Mouse (Mus musculus) neural tube, embryonic 15.5 days (tissue): ENCODE data around the gene Sympk. TPM values are rescaled to one million over a fixed set of nuclear protein-coding genes. Genes with fewer than 3 reads are reported as not detected.

Source experiments
- ATAC-seq: fragments of 200-750 bp; cut with Nextera tagmentation; 2 replicates; pipeline ENCODE4 v1.8.0; 2017; ENCODE audit warnings: mild to moderate bottlenecking, moderate TSS enrichment, moderate library complexity; ENCODE audit not compliant: low FRiP score
- H3K27ac ChIP-seq: fragments of 300-500 bp; sonication (generic); replicated peaks from 2 replicates; pipeline ENCODE4 v1.5.1; 2015; ENCODE audit warnings: mild to moderate bottlenecking, inconsistent platforms
- H3K27me3 ChIP-seq: fragments of 300-500 bp; sonication (generic); replicated peaks from 2 replicates; pipeline ENCODE4 v1.6.1; 2015; ENCODE audit warnings: inconsistent platforms
- H3K36me3 ChIP-seq: fragments of 300-500 bp; sonication (generic); 2 replicates; pipeline ENCODE4 v1.6.1; 2015; ENCODE audit warnings: inconsistent platforms
- H3K4me1 ChIP-seq: fragments of 300-500 bp; sonication (generic); 2 replicates; pipeline ENCODE4 v1.6.1; 2015; ENCODE audit warnings: inconsistent platforms
- H3K4me2 ChIP-seq: fragments of 300-500 bp; sonication (generic); 2 replicates; pipeline ENCODE4 v1.6.1; 2015; ENCODE audit warnings: inconsistent platforms, mild to moderate bottlenecking, moderate library complexity
- H3K4me3 ChIP-seq: fragments of 300-500 bp; sonication (generic); replicated peaks from 2 replicates; pipeline ENCODE4 v1.5.1; 2015; ENCODE audit warnings: mild to moderate bottlenecking, inconsistent platforms
- H3K9ac ChIP-seq: fragments of 300-500 bp; sonication (generic); replicated peaks from 2 replicates; pipeline ENCODE4 v1.6.1; 2015; ENCODE audit warnings: mild to moderate bottlenecking, inconsistent platforms
- H3K9me3 ChIP-seq: fragments of 300-500 bp; sonication (generic); replicated peaks from 2 replicates; pipeline ENCODE4 v1.6.1; 2016; ENCODE audit warnings: inconsistent platforms
- WGBS: fragments of 180-500 bp; shearing (Covaris S2); methylation state at CpG from one replicate; pipeline ENCODE4 v1.1.7; 2015; ENCODE audit warnings: mixed read lengths; 5-methylcytosine and 5-hydroxymethylcytosine counted together
- polyA plus RNA-seq: library from polyadenylated mRNA; unstranded; fragments of >200 nt; fragmentation: Nextera tagmentation; extraction: Ambion mirVana; gene quantifications from 2 replicates; pipeline ENCODE4 v1.2.1, GENCODE M21; 2015

Sympk gene
- polyA plus RNA-seq, 1 experiment from 2014 or later, result 26.4 TPM

DNA sequence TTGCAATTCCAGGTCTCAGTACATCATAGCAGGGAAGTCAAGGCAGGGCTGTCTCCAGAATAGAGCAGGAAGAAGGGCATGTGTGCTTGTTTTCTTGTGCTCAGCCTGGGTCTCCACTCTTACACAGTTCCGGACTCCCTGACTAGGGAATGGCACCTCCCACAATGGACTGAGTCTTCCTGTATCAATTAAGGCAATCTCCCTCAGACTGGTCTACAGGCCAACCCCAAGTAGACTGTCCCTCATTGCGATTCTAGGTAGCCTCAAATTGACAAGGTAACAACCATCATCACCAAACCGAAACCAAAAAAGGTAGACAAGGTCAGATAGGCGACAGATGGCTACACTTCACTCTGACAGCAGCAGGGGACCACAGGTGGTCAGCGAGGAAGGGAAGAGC, 51.1 kb downstream of the Sympk start:
- peak; percentile 7; the same call in 1 of the 2 replicates for ATAC-seq
- Histone ChIP-seq H3K9me3 (no peaks in the 10 kb centered on the region), H3K27ac (peak overlapping the region; percentile 64), H3K9ac (peak overlapping the region; percentile 42), H3K4me2 (peak overlapping the region; percentile 94), H3K4me1 (peaks cover 25% of the 10 kb centered on the region), H3K4me3 (peak overlapping the region; percentile 96), H3K27me3 (no peaks in the 10 kb centered on the region), H3K36me3 (peaks cover 23% of the 10 kb centered on the region)
- WGBS, result 72% methylated on average over 5 of the region's 5 CpGs

- ATAC-seq, result peak; percentile 98
- WGBS, result under 1% methylated on average over 76 of the region's 91 CpGs
- peak within 1 kb of the TSS; percentile 100 for H3K9ac ChIP-seq
These were observed 51.8 kb downstream of the Sympk start, which contains the start of gene Dmwd for GRCm38 (mm10) chr7:19075723-19076585. TSS of gene Dmwd (plus strand) at chr7:19076227.

GRCm38 (mm10) chr7:19076586-19076991, 52.4 kb downstream of the Sympk start:
- under 1% methylated on average over 21 of the region's 22 CpGs for WGBS

More at GRCm38 (mm10) chr7:19075723-19076585, 51.8 kb downstream of the Sympk start, which contains the start of gene Dmwd:
- Histone ChIP-seq H3K27me3 (no peaks in the 10 kb centered on the region), H3K4me3 (peak within 1 kb of the TSS; percentile 96), H3K36me3 (peaks cover 31% of the 10 kb centered on the region), H3K27ac (peak within 1 kb of the TSS; percentile 81), H3K9me3 (no peaks in the 10 kb centered on the region), H3K4me2 (peak within 1 kb of the TSS; percentile 94), H3K4me1 (peaks cover 25% of the 10 kb centered on the region)

DNA sequence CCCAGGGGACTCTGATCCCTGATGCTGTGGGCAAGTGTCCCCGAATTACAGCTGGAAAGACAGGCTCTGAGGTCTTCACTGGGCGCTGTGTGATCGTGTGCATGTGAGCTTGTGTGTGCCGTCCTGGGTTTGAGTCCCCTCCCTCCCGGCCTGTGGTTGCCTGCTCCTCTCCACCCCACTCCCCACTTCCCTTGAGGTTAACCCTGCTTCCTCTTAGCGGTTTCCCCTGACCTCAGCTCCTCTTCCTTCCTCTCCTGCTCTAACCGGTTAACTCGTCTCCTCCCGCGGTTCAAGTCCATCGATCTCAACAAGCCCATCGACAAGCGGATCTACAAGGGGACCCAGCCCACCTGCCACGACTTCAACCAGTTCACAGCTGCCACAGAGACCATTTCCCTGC, 53.6 kb downstream of the Sympk start:
- 86% methylated on average over 14 of the region's 14 CpGs for WGBS
- H3K4me2 ChIP-seq, result peak overlapping the region; percentile 94
- ATAC-seq, result no peak
- H3K9me3 ChIP-seq, result no peaks in the 10 kb centered on the region
- peaks cover 39% of the 10 kb centered on the region for H3K4me1 ChIP-seq
- H3K9ac ChIP-seq, result peak overlapping the region; percentile 100; the same call in 1 of the 2 replicates
- no peaks in the 10 kb centered on the region for H3K27me3 ChIP-seq
- H3K36me3 ChIP-seq, result peaks cover 49% of the 10 kb centered on the region
- H3K4me3 ChIP-seq, result peak overlapping the region; percentile 96
- H3K27ac ChIP-seq, result no peak overlapping the region

More at GRCm38 (mm10) chr7:19076586-19076991, 52.4 kb downstream of the Sympk start:
- Histone ChIP-seq H3K4me3 (peak overlapping the region; percentile 96), H3K27me3 (no peaks in the 10 kb centered on the region), H3K27ac (peak overlapping the region; percentile 81), H3K9ac (peak overlapping the region; percentile 100), H3K36me3 (peaks cover 37% of the 10 kb centered on the region), H3K4me1 (peaks cover 29% of the 10 kb centered on the region), H3K9me3 (no peaks in the 10 kb centered on the region), H3K4me2 (peak overlapping the region; percentile 94)
- no peak for ATAC-seq

DNA sequence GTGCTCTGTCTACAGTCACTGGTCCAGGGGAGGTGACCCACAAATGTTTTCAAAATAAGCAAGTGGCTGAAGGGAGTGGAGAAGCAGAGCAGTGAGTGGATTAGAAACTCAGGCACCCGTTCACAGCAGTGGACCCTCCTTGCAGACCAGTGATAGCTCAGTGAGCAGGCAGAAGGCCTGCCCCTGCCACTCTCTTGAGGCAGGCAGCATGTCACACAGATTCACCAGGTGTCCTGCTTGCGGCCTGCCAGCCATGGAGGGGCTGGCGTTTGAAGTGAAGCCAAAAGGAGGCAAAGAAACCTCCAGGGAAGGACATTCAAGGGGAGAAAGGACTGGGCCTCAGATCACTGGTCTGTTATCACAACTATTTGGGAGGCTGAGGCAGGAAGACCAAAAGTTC, 54.6 kb downstream of the Sympk start:
- H3K27me3 ChIP-seq, result no peaks in the 10 kb centered on the region

DNA sequence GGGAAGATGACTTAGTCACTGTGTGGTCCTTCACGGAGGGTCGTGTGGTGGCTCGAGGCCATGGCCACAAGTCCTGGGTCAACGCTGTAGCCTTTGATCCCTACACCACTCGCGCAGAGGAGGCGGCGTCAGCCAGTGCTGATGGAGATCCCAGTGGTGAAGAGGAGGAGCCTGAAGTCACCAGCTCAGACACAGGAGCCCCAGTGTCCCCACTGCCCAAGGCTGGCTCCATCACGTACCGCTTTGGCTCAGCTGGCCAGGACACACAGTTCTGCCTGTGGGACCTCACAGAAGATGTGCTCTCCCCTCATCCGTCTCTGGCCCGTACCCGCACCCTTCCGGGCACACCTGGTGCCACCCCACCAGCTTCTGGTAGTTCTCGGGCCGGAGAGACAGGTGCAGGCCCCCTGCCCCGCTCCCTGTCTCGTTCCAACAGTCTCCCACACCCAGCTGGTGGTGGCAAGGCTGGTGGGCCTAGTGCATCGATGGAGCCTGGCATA, 56.3 kb downstream of the Sympk start:
- Histone ChIP-seq H3K9me3 (no peaks in the 10 kb centered on the region), H3K4me3 (no peak overlapping the region), H3K9ac (no peak overlapping the region), H3K4me1 (peaks cover 59% of the 10 kb centered on the region), H3K36me3 (peaks cover 57% of the 10 kb centered on the region), H3K4me2 (no peak overlapping the region), H3K27me3 (no peaks in the 10 kb centered on the region), H3K27ac (no peak overlapping the region)
- no peak for ATAC-seq
- 87% methylated on average over 19 of the region's 19 CpGs for WGBS

More for the DNA sequence above, 54.6 kb downstream of the Sympk start:
- no peak overlapping the region for H3K9ac ChIP-seq
- no peak overlapping the region for H3K4me2 ChIP-seq
- H3K36me3 ChIP-seq, result peaks cover 55% of the 10 kb centered on the region
- H3K27ac ChIP-seq, result no peak overlapping the region
- H3K4me1 ChIP-seq, result peaks cover 49% of the 10 kb centered on the region
- no peak overlapping the region for H3K4me3 ChIP-seq
- no peak for ATAC-seq
- no peaks in the 10 kb centered on the region for H3K9me3 ChIP-seq
- WGBS, result 92% methylated on average over 3 of the region's 3 CpGs

- Histone ChIP-seq H3K4me1 (peaks cover 60% of the 10 kb centered on the region), H3K4me2 (no peak overlapping the region), H3K4me3 (no peak overlapping the region), H3K27me3 (no peaks in the 10 kb centered on the region), H3K9me3 (no peaks in the 10 kb centered on the region), H3K27ac (no peak overlapping the region), H3K9ac (no peak overlapping the region), H3K36me3 (peaks cover 59% of the 10 kb centered on the region)
- ATAC-seq, result no peak
- 83% methylated on average over 4 of the region's 4 CpGs for WGBS
These were observed 58.0 kb downstream of the Sympk start for GRCm38 (mm10) chr7:19082171-19082570.

DNA sequence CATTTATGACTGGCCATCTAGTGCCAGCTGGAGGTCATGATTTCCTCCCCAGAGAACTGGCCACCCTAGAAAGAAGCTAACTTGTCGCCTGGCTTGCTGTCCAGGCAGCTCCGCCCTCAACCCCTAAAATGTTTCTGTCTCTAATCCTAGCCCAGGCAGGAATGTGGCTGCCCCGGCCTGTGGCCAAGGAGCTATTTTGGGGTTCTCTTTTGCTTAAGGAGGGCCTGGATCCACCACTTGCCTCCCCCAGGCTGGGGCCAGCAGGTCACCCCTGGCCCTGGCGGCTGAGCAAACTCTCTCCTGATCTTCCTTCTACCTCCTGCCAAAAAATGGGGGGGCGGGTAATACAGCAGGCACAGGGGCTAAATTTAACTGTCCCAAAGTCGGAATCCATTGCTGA, 58.9 kb downstream of the Sympk start:
- Histone ChIP-seq H3K9me3 (no peaks in the 10 kb centered on the region), H3K4me3 (no peak overlapping the region), H3K36me3 (peaks cover 66% of the 10 kb centered on the region), H3K9ac (no peak overlapping the region), H3K4me1 (peaks cover 51% of the 10 kb centered on the region), H3K27ac (no peak overlapping the region), H3K4me2 (no peak overlapping the region), H3K27me3 (no peaks in the 10 kb centered on the region)
- ATAC-seq, result no peak
- 59% methylated on average over 6 of the region's 6 CpGs for WGBS

DNA sequence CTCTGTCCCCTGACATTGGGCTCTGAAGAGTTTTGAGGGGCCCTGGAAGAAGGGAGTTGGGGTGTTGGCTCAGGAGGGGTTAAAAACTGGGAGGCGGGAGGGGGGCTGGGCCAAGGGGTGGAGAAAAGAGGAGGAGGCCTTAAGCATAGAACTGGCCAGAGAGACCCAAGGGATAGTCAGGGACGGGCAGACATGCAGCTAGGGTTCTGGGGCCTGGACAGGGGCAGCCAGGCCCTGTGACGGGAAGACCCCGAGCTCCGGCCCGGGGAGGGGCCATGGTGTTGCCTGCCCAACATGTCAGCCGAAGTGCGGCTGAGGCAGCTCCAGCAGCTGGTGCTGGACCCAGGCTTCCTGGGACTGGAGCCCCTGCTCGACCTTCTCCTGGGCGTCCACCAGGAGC, 59.5 kb downstream of the Sympk start, which contains the start of gene Dmpk:
Dmpk (plus strand) TSS at position 149 of the 400 bp plus-strand sequence.
- WGBS, result 55% methylated on average over 10 of the region's 10 CpGs
- Histone ChIP-seq H3K9me3 (no peaks in the 10 kb centered on the region), H3K27ac (no peak within 1 kb of the TSS), H3K4me3 (peak within 1 kb of the TSS; percentile 15), H3K9ac (0 out of 2 replicates have a peak within 1 kb of the TSS, but pooled peaks have one; percentile 20), H3K4me2 (peak within 1 kb of the TSS; percentile 40), H3K36me3 (peaks cover 64% of the 10 kb centered on the region), H3K27me3 (no peaks in the 10 kb centered on the region), H3K4me1 (peaks cover 46% of the 10 kb centered on the region)
- no peak for ATAC-seq

GRCm38 (mm10) chr7:19084277-19084771, 60.1 kb downstream of the Sympk start:
- H3K4me1 ChIP-seq, result peaks cover 46% of the 10 kb centered on the region
- ATAC-seq, result no peak
- no peak overlapping the region for H3K27ac ChIP-seq
- H3K4me2 ChIP-seq, result peak overlapping the region; percentile 40
- WGBS, result 79% methylated on average over 6 of the region's 6 CpGs
- H3K36me3 ChIP-seq, result peaks cover 63% of the 10 kb centered on the region
- H3K9me3 ChIP-seq, result no peaks in the 10 kb centered on the region
- no peak overlapping the region for H3K9ac ChIP-seq
- H3K27me3 ChIP-seq, result no peaks in the 10 kb centered on the region
- H3K4me3 ChIP-seq, result peak overlapping the region; percentile 15; the same call in 1 of the 2 replicates

DNA sequence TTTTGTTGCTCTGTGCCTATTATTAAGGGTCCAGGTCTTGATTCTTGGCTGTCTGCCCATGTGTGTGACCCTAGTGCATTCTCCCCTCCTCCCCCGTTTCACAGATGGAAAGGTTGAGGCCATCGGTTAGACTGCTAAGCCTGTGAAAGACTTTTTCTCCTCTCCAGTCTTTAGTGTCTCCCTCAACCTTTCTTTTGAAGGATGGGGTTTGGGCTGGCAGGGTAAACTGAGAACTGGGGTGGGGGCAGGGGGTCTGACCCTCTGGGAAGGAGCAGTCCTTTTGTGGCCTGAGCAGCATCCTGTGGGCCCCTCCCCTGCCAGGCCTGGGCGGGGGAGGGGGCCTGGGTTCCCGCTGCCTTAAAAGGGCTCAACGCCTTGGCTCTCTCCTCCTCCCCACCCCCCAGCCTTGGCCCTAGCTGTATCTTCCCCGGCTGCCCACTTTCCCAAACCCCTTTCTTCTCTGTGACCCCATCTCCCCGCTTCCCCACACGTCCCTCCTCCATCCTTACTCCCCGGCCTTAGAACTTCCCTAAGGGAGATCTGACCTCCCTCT, 60.8 kb downstream of the Sympk start:
- Histone ChIP-seq H3K4me3 (no peak overlapping the region), H3K9ac (no peak overlapping the region), H3K9me3 (no peaks in the 10 kb centered on the region), H3K36me3 (peaks cover 56% of the 10 kb centered on the region), H3K4me2 (peak overlapping the region; percentile 5), H3K4me1 (peaks cover 46% of the 10 kb centered on the region), H3K27me3 (peaks cover 1% of the 10 kb centered on the region; the same call in 1 of the 2 replicates), H3K27ac (no peak overlapping the region)
- no peak for ATAC-seq
- 25% methylated on average over 9 of the region's 9 CpGs for WGBS
